Mouse (Mus musculus) MEL (cell line): ENCODE data around the gene Wasf2. TPM values are rescaled to one million over a fixed set of nuclear protein-coding genes. Genes with fewer than 3 reads are reported as not detected.
A peak's percentile ranks its signal among the peaks of the same experiment; 100 is the strongest.

ENCODE experiments used
- DNase-seq: peaks from one replicate; pipeline ENCODE4 v3.0.0; 2011; ENCODE audit warnings: low read depth, low spot score
- H3K27ac ChIP-seq: 2 replicates; pipeline ENCODE4 v1.5.1; 2012; ENCODE audit warnings: low read depth, mild to moderate bottlenecking, control low read depth, low read length, moderate library complexity; ENCODE audit not compliant: control insufficient read depth
- H3K27me3 ChIP-seq, 2 experiments: fragments of 150-350 bp in 1 of 2; sonication (generic) in 1 of 2; 2 replicates each; pipeline ENCODE4 v1.6.1; 2012; ENCODE audit warnings: low read length in 2 of 2, mild to moderate bottlenecking in 2 of 2, improper control_type of control experiment in 1 of 2, moderate library complexity in 1 of 2; ENCODE audit not compliant: insufficient read depth in 2 of 2, control insufficient read depth in 1 of 2
- H3K36me3 ChIP-seq, 2 experiments: 2 replicates each; pipeline ENCODE4 v1.6.1; 2012 to 2014; ENCODE audit warnings: low read length in 2 of 2, improper control_type of control experiment in 1 of 2, inconsistent platforms in 1 of 2, mild to moderate bottlenecking in 1 of 2; ENCODE audit not compliant: insufficient read depth in 2 of 2, control insufficient read depth in 1 of 2
- H3K4me1 ChIP-seq, 2 experiments: fragments of 150-350 bp in 1 of 2; sonication (generic) in 1 of 2; 2 replicates each; pipeline ENCODE4 v1.6.1; 2012; ENCODE audit warnings: low read length in 2 of 2, improper control_type of control experiment in 1 of 2, mild to moderate bottlenecking in 1 of 2; ENCODE audit not compliant: insufficient read depth in 2 of 2, control insufficient read depth in 1 of 2
- H3K4me3 ChIP-seq, 2 experiments: fragments of 150-350 bp in 1 of 2; sonication (generic) in 1 of 2; 2 replicates each; pipeline ENCODE4 v1.5.1; 2012; ENCODE audit warnings: low read depth in 2 of 2, low read length in 2 of 2, mild to moderate bottlenecking in 2 of 2, moderate library complexity in 2 of 2, control low read depth in 1 of 2, improper control_type of control experiment in 1 of 2; ENCODE audit not compliant: control insufficient read depth in 1 of 2, insufficient read depth in 1 of 2
- H3K79me2 ChIP-seq: 2 replicates; pipeline ENCODE4 v1.6.1; 2012; ENCODE audit warnings: mild to moderate bottlenecking, low read length, moderate library complexity; ENCODE audit not compliant: control insufficient read depth, poor library complexity, insufficient read depth
- H3K9ac ChIP-seq: 2 replicates; pipeline ENCODE4 v1.6.1; 2012; ENCODE audit warnings: low read depth, mild to moderate bottlenecking, control low read depth, low read length, moderate library complexity; ENCODE audit not compliant: control insufficient read depth, poor library complexity, severe bottlenecking
- H3K9me3 ChIP-seq: fragments of 150-350 bp; sonication (generic); replicated peaks from 2 replicates; pipeline ENCODE4 v1.6.1; 2012; ENCODE audit warnings: mild to moderate bottlenecking, low read length, improper control_type of control experiment, moderate library complexity; ENCODE audit not compliant: insufficient read depth
- BHLHE40 ChIP-seq: IDR thresholded peaks from 2 replicates; pipeline ENCODE4 v1.6.1; 2012; ENCODE audit warnings: low read depth, mild to moderate bottlenecking, inconsistent platforms, low read length, improper control_type of control experiment, borderline replicate concordance
- CHD1 ChIP-seq: IDR thresholded peaks from 2 replicates; pipeline ENCODE4 v1.6.1; 2012; ENCODE audit warnings: low read depth, mild to moderate bottlenecking, inconsistent platforms, low read length, improper control_type of control experiment
- CHD2 ChIP-seq: IDR thresholded peaks from 2 replicates; pipeline ENCODE4 v1.6.1; 2011; ENCODE audit warnings: low read length, improper control_type of control experiment
- CTCF ChIP-seq, 3 experiments: IDR thresholded peaks in 2 of 3; conservative IDR thresholded peaks in 1 of 3; 2 replicates each; pipeline ENCODE4 v1.5.1; 2011 to 2012; ENCODE audit warnings: low read length in 3 of 3, low read depth in 2 of 3, mild to moderate bottlenecking in 2 of 3, improper control_type of control experiment in 1 of 3, inconsistent platforms in 1 of 3, mixed read lengths in 1 of 3, moderate library complexity in 1 of 3; ENCODE audit not compliant: control insufficient read depth in 1 of 3, insufficient read depth in 1 of 3, poor library complexity in 1 of 3, severe bottlenecking in 1 of 3
- E2F4 ChIP-seq: IDR thresholded peaks from 2 replicates; pipeline ENCODE4 v1.6.1; 2011; ENCODE audit warnings: low read depth, low read length, improper control_type of control experiment, borderline replicate concordance
- ELF1 ChIP-seq: IDR thresholded peaks from 2 replicates; pipeline ENCODE4 v1.6.1; 2014; ENCODE audit warnings: low read depth, mild to moderate bottlenecking, inconsistent platforms, low read length, improper control_type of control experiment, moderate library complexity
- EP300 ChIP-seq, 2 experiments: IDR thresholded peaks; 2 replicates each; pipeline ENCODE4 v1.6.1; 2011; ENCODE audit warnings: improper control_type of control experiment in 2 of 2, low read length in 2 of 2, low read depth in 1 of 2, mild to moderate bottlenecking in 1 of 2
- ETS1 ChIP-seq: IDR thresholded peaks from 2 replicates; pipeline ENCODE4 v1.6.1; 2012; ENCODE audit warnings: low read depth, mild to moderate bottlenecking, inconsistent platforms, low read length, improper control_type of control experiment, moderate library complexity
- GATA1 ChIP-seq: IDR thresholded peaks from 2 replicates; pipeline ENCODE4 v1.6.1; 2011; ENCODE audit warnings: low read depth, low read length, improper control_type of control experiment
- HCFC1 ChIP-seq: IDR thresholded peaks from 2 replicates; pipeline ENCODE4 v1.6.1; 2012; ENCODE audit warnings: low read depth, mild to moderate bottlenecking, inconsistent platforms, low read length, improper control_type of control experiment, moderate library complexity
- JUND ChIP-seq: IDR thresholded peaks from 2 replicates; pipeline ENCODE4 v1.6.1; 2011; ENCODE audit warnings: low read depth, mild to moderate bottlenecking, improper control_type of control experiment, low read length
- KAT2A ChIP-seq: conservative IDR thresholded peaks from 2 replicates; pipeline ENCODE4 v1.6.1; 2012; ENCODE audit warnings: low read depth, low read length, improper control_type of control experiment, inconsistent platforms
- MAFK ChIP-seq: IDR thresholded peaks from 2 replicates; pipeline ENCODE4 v1.6.1; 2011; ENCODE audit warnings: low read depth, mild to moderate bottlenecking, low read length, improper control_type of control experiment, borderline replicate concordance
- MAX ChIP-seq: IDR thresholded peaks from 2 replicates; pipeline ENCODE4 v1.6.1; 2011; ENCODE audit warnings: low read length, improper control_type of control experiment
- MAZ ChIP-seq: IDR thresholded peaks from 2 replicates; pipeline ENCODE4 v1.6.1; 2012; ENCODE audit warnings: low read depth, mild to moderate bottlenecking, inconsistent platforms, low read length, improper control_type of control experiment
- MEF2A ChIP-seq: IDR thresholded peaks from 2 replicates; pipeline ENCODE4 v1.6.1; 2014; ENCODE audit warnings: low read depth, mild to moderate bottlenecking, inconsistent platforms, low read length, improper control_type of control experiment; ENCODE audit not compliant: poor library complexity, insufficient replicate concordance, severe bottlenecking; ENCODE audit errors: extremely low read depth
- MXI1 ChIP-seq: IDR thresholded peaks from 2 replicates; pipeline ENCODE4 v1.6.1; 2011; ENCODE audit warnings: mild to moderate bottlenecking, low read depth, low read length, improper control_type of control experiment
- MYB ChIP-seq: IDR thresholded peaks from 2 replicates; pipeline ENCODE4 v1.6.1; 2011; ENCODE audit warnings: mild to moderate bottlenecking, low read depth, low read length, improper control_type of control experiment
- NELFE ChIP-seq: IDR thresholded peaks from 2 replicates; pipeline ENCODE4 v1.6.1; 2011; ENCODE audit warnings: low read depth, low read length, improper control_type of control experiment
- NRF1 ChIP-seq: IDR thresholded peaks from 2 replicates; pipeline ENCODE4 v1.6.1; 2014; ENCODE audit warnings: low read depth, mild to moderate bottlenecking, inconsistent platforms, low read length, improper control_type of control experiment, moderate library complexity; ENCODE audit not compliant: poor library complexity, insufficient read depth, severe bottlenecking
- POLR2A ChIP-seq, 2 experiments: IDR thresholded peaks; 2 replicates each; pipeline ENCODE4 v1.6.1; 2011 to 2012; ENCODE audit warnings: low read length in 2 of 2, mild to moderate bottlenecking in 2 of 2, control low read depth in 1 of 2, improper control_type of control experiment in 1 of 2, low read depth in 1 of 2, moderate library complexity in 1 of 2; ENCODE audit not compliant: control insufficient read depth in 1 of 2, insufficient read depth in 1 of 2, poor library complexity in 1 of 2
- POLR2AphosphoS2 ChIP-seq: IDR thresholded peaks from 2 replicates; pipeline ENCODE4 v1.6.1; 2011; ENCODE audit warnings: low read length, improper control_type of control experiment
- POLR2AphosphoS5 ChIP-seq: IDR thresholded peaks from 2 replicates; pipeline ENCODE4 v1.6.1; 2012; ENCODE audit warnings: low read depth, borderline replicate concordance, mild to moderate bottlenecking, inconsistent platforms, low read length, moderate library complexity, mixed read lengths
- RAD21 ChIP-seq: IDR thresholded peaks from 2 replicates; pipeline ENCODE4 v1.6.1; 2011; ENCODE audit warnings: mild to moderate bottlenecking, low read depth, low read length, improper control_type of control experiment
- RCOR1 ChIP-seq: IDR thresholded peaks from 2 replicates; pipeline ENCODE4 v1.6.1; 2012; ENCODE audit warnings: low read depth, mild to moderate bottlenecking, inconsistent platforms, low read length, improper control_type of control experiment
- SIN3A ChIP-seq: IDR thresholded peaks from 2 replicates; pipeline ENCODE4 v1.6.1; 2012; ENCODE audit warnings: low read length, improper control_type of control experiment, inconsistent platforms
- TAL1 ChIP-seq: IDR thresholded peaks from 2 replicates; pipeline ENCODE4 v1.6.1; 2012; ENCODE audit warnings: mild to moderate bottlenecking, inconsistent platforms, low read length, moderate library complexity, mixed read lengths
- TBP ChIP-seq: IDR thresholded peaks from 2 replicates; pipeline ENCODE4 v1.8.0; 2011; ENCODE audit warnings: low read depth, low read length, improper control_type of control experiment
- TCF12 ChIP-seq: IDR thresholded peaks from 2 replicates; pipeline ENCODE4 v1.6.1; 2014; ENCODE audit warnings: low read depth, mild to moderate bottlenecking, inconsistent platforms, low read length, improper control_type of control experiment, moderate library complexity
- UBTF ChIP-seq: IDR thresholded peaks from 2 replicates; pipeline ENCODE4 v1.6.1; 2012; ENCODE audit warnings: low read depth, mild to moderate bottlenecking, inconsistent platforms, low read length, improper control_type of control experiment, moderate library complexity, borderline replicate concordance; ENCODE audit not compliant: insufficient read depth
- USF1 ChIP-seq: IDR thresholded peaks from 2 replicates; pipeline ENCODE4 v1.6.1; 2014; ENCODE audit warnings: low read depth, mild to moderate bottlenecking, inconsistent platforms, low read length, improper control_type of control experiment, moderate library complexity
- USF2 ChIP-seq, 2 experiments: IDR thresholded peaks; 2 replicates each; pipeline ENCODE4 v1.6.1; 2011 to 2012; ENCODE audit warnings: improper control_type of control experiment in 2 of 2, low read length in 2 of 2, borderline replicate concordance in 1 of 2, inconsistent platforms in 1 of 2, low read depth in 1 of 2, mild to moderate bottlenecking in 1 of 2; ENCODE audit not compliant: insufficient read depth in 1 of 2
- ZC3H11A ChIP-seq: IDR thresholded peaks from 2 replicates; pipeline ENCODE4 v1.6.1; 2012; ENCODE audit warnings: low read depth, mild to moderate bottlenecking, inconsistent platforms, low read length, improper control_type of control experiment
- ZKSCAN1 ChIP-seq: IDR thresholded peaks from 2 replicates; pipeline ENCODE4 v1.6.1; 2012; ENCODE audit warnings: low read depth, mild to moderate bottlenecking, inconsistent platforms, low read length, improper control_type of control experiment, moderate library complexity
- ZMIZ1 ChIP-seq: IDR thresholded peaks from 2 replicates; pipeline ENCODE4 v1.6.1; 2012; ENCODE audit warnings: low read depth, mild to moderate bottlenecking, inconsistent platforms, low read length, improper control_type of control experiment, moderate library complexity
- ZNF384 ChIP-seq: IDR thresholded peaks from 2 replicates; pipeline ENCODE4 v1.6.1; 2012; ENCODE audit warnings: low read depth, mild to moderate bottlenecking, inconsistent platforms, low read length, improper control_type of control experiment
- polyA plus RNA-seq, 2 experiments: library from polyadenylated mRNA; stranded (reverse) in 1 of 2; unstranded in 1 of 2; fragments of >175 nt in 1 of 2; fragments of >200 nt in 1 of 2; gene quantifications; 2 replicates each; pipeline versions ENCODE4 v1.2.1 to v1.2.4; 2012; ENCODE audit warnings: low replicate concordance in 2 of 2, low read depth in 1 of 2; ENCODE audit not compliant: insufficient read length in 2 of 2, insufficient read depth in 1 of 2, missing spikeins in 1 of 2
- total RNA-seq: library from RNA; depleted of rRNA; stranded (reverse); fragments of 300-350 nt; gene quantifications from 2 replicates; pipeline ENCODE4 v1.2.3, GENCODE M21; 2012

The Wasf2 gene
- total and polyA plus RNA-seq, 3 experiments, result 16.4 to 53.7 TPM; not detected in 1

GRCm38 (mm10) chr4:133247806-133248449 is 117.6 kb downstream of the Wasf2 start:
- Histone ChIP-seq H3K27ac (peak overlapping the region; percentile 98), H3K27me3 (no peaks in the 10 kb centered on the region), H3K36me3 (peaks cover 0 to 48% of the 10 kb centered on the region in 2 experiments; a peak in 2 of 4 replicates), H3K9me3 (no peaks in the 10 kb centered on the region), H3K79me2 (no peaks in the 10 kb centered on the region; the same call in 1 of the 2 replicates), H3K4me3 (peak overlapping the region in 1 of 2 experiments; percentile 40; a peak in 2 of 4 replicates), H3K4me1 (peaks cover 12 to 68% of the 10 kb centered on the region in 2 experiments), H3K9ac (peak overlapping the region; percentile 66)
- DNase-seq, result peak; percentile 94
- TF ChIP-seq POLR2A (IDR thresholded peaks at IDR 0.05; ENCODE audit: control insufficient read depth in 1 of 2, insufficient read depth in 1 of 2, low read depth in 1 of 2, low read length in 2 of 2, poor library complexity in 1 of 2) (peak in 1 of 2 experiments; percentile 32; a peak in 1 of 4 replicates), E2F4 (no peak), ETS1 (peak; percentile 87), CTCF (IDR thresholded peaks at IDR 0.05 in 2 of 3, conservative IDR thresholded peaks at IDR 0.05 in 1 of 3; ENCODE audit: control insufficient read depth in 1 of 3, insufficient read depth in 1 of 3, low read depth in 2 of 3, low read length in 3 of 3, poor library complexity in 1 of 3, severe bottlenecking in 1 of 3) (no peak), MYB (no peak), POLR2AphosphoS5 (no peak), TCF12 (peak; percentile 91), HCFC1 (peak; percentile 32; the same call in 1 of the 2 replicates), USF1 (no peak), BHLHE40 (peak; percentile 84; the same call in 1 of the 2 replicates), ZNF384 (no peak), ZKSCAN1 (no peak), MAFK (no peak), EP300 (IDR thresholded peaks at IDR 0.05; ENCODE audit: low read depth in 1 of 2, low read length in 2 of 2) (peak; percentile 87 to 94), MAZ (peak; percentile 72; the same call in 1 of the 2 replicates), NELFE (no peak), GATA1 (peak; percentile 94), NRF1 (no peak), ZC3H11A (no peak), POLR2AphosphoS2 (no peak), CHD2 (no peak), USF2 (IDR thresholded peaks at IDR 0.05; ENCODE audit: borderline replicate concordance in 1 of 2, insufficient read depth in 1 of 2, low read depth in 1 of 2, low read length in 2 of 2) (no peak), MAX (no peak), RCOR1 (peak; percentile 53; the same call in 1 of the 2 replicates), KAT2A (no peak), ZMIZ1 (no peak), MEF2A (no peak), TBP (peak; percentile 42; the same call in 1 of the 2 replicates), SIN3A (peak; percentile 72), JUND (no peak), MXI1 (no peak), CHD1 (no peak), ELF1 (0 out of 2 replicates have a peak, but pooled peaks have one; percentile 40), TAL1 (peak; percentile 93), UBTF (no peak), RAD21 (no peak)
